Mouse (Mus musculus) liver, postnatal 0 days (tissue): ENCODE results near the gene Slc25a38.

ENCODE experiments used
- CTCF ChIP-seq: sonication (generic); IDR thresholded peaks from 2 replicates; pipeline ENCODE4 v1.5.1; 2016; ENCODE audit warnings: antibody characterized with exemption, low read depth
- EP300 ChIP-seq: IDR thresholded peaks from 2 replicates; pipeline ENCODE4 v1.6.1; 2016; ENCODE audit warnings: antibody characterized with exemption, low read depth, mild to moderate bottlenecking

GRCm38 (mm10) chr9:120091086-120091485, 19.1 kb upstream of the Slc25a38 start:
- TF ChIP-seq CTCF (no peak), EP300 (no peak)
